Mouse (Mus musculus): ENCODE measurements around the gene Tbce.
"Not testable (repeated sequence)": the region's sequence is repeated elsewhere in the genome, so short reads cannot be mapped to it uniquely, and the experiment has no call there.

- TF ChIP-seq CTCF (IDR thresholded peaks at IDR 0.05; ENCODE audit: extremely low read depth, insufficient read depth, insufficient read length, insufficient replicate concordance); POLR2A (IDR thresholded peaks at IDR 0.05; ENCODE audit: low read depth, low read length): not testable (repeated sequence)
Observed at GRCm38 (mm10) chr13:14021417-14021816, 18.0 kb downstream of the Tbce start.

Measured in spleen, adult 2 months (tissue).